Mouse (Mus musculus): ENCODE measurements around the gene Dock4. TPM values are rescaled to one million over a fixed set of nuclear protein-coding genes. Genes with fewer than 3 reads are reported as not detected.

The Dock4 gene
- polyA plus RNA-seq, 1 experiment from 2014 or later = 2.6 TPM

- Histone ChIP-seq H3K4me1 (no peaks in the 10 kb centered on the region), H3K4me2 (no peak overlapping the region), H3K27me3 (replicated peaks) (no peaks in the 10 kb centered on the region), H3K36me3 (no peaks in the 10 kb centered on the region), H3K9ac (no peak overlapping the region), H3K9me3 (replicated peaks) (no peaks in the 10 kb centered on the region), H3K4me3 (no peak overlapping the region), H3K27ac (no peak overlapping the region)
- no peak for ATAC-seq
- WGBS (ENCODE audit: insufficient replicate concordance) = 34% methylated on average over 2 of the region's 2 CpGs
Measured at GRCm38 (mm10) chr12:40694082-40694721, 248.4 kb downstream of the Dock4 start.

GRCm38 (mm10) chr12:40698330-40698729, 252.6 kb downstream of the Dock4 start:
- Histone ChIP-seq H3K9me3 (replicated peaks) (no peaks in the 10 kb centered on the region), H3K9ac (no peak overlapping the region), H3K36me3 (no peaks in the 10 kb centered on the region), H3K27me3 (replicated peaks) (no peaks in the 10 kb centered on the region), H3K4me2 (no peak overlapping the region), H3K27ac (no peak overlapping the region), H3K4me3 (no peak overlapping the region), H3K4me1 (no peaks in the 10 kb centered on the region)
- ATAC-seq = no peak
- 76% methylated on average over 4 of the region's 4 CpGs for WGBS (ENCODE audit: insufficient replicate concordance)

GRCm38 (mm10) chr12:40702233-40702792, 256.6 kb downstream of the Dock4 start:
- Histone ChIP-seq H3K9me3 (replicated peaks) (no peaks in the 10 kb centered on the region), H3K27me3 (replicated peaks) (no peaks in the 10 kb centered on the region), H3K4me2 (no peak overlapping the region), H3K4me3 (no peak overlapping the region), H3K4me1 (no peaks in the 10 kb centered on the region), H3K36me3 (no peaks in the 10 kb centered on the region), H3K27ac (no peak overlapping the region), H3K9ac (no peak overlapping the region)
- no peak for ATAC-seq
- 50% methylated on average over 5 of the region's 5 CpGs for whole genome bisulfite sequencing (ENCODE audit: insufficient replicate concordance)

DNA sequence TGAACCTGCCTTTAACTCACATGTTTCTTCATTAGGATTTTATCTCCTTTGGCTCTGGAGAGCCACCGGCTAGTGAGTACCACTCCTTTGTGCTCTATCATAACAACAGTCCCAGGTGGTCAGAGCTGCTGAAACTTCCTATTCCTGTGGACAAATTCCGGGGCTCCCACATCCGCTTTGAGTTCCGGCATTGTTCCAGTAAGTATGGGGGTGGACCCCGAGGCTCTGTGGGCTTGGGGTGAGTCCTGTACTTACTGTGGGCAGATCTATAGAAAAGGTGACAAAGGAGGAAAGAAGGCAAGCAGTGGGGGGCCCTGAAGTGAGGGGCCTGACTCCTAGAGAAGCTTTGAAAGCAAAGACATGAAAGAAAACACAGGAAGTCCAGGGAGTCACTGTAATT, 258.5 kb downstream of the Dock4 start:
- Histone ChIP-seq H3K9me3 (replicated peaks) (no peaks in the 10 kb centered on the region), H3K4me1 (no peaks in the 10 kb centered on the region), H3K4me2 (no peak overlapping the region), H3K4me3 (no peak overlapping the region), H3K27me3 (replicated peaks) (no peaks in the 10 kb centered on the region), H3K9ac (no peak overlapping the region), H3K36me3 (no peaks in the 10 kb centered on the region), H3K27ac (no peak overlapping the region)
- 25% methylated on average over 5 of the region's 5 CpGs for WGBS (ENCODE audit: insufficient replicate concordance)
- no peak for ATAC-seq

- H3K4me3 ChIP-seq = no peak overlapping the region
- H3K9ac ChIP-seq = no peak overlapping the region
- no peaks in the 10 kb centered on the region for H3K36me3 ChIP-seq
- H3K4me1 ChIP-seq = no peaks in the 10 kb centered on the region
- ATAC-seq = no peak
- no peaks in the 10 kb centered on the region for H3K9me3 ChIP-seq (replicated peaks)
- H3K27ac ChIP-seq = no peak overlapping the region
- WGBS (ENCODE audit: insufficient replicate concordance) = 69% methylated on average over 1 of the region's 1 CpGs
- no peaks in the 10 kb centered on the region for H3K27me3 ChIP-seq (replicated peaks)
- H3K4me2 ChIP-seq = no peak overlapping the region
Measured at GRCm38 (mm10) chr12:40707108-40707507, 261.4 kb downstream of the Dock4 start.

GRCm38 (mm10) chr12:40709094-40709493, 263.3 kb downstream of the Dock4 start:
- H3K27me3 ChIP-seq (replicated peaks) = no peaks in the 10 kb centered on the region
- 30% methylated on average over 2 of the region's 2 CpGs for WGBS (ENCODE audit: insufficient replicate concordance)
- ATAC-seq = no peak
- no peak overlapping the region for H3K4me2 ChIP-seq
- no peak overlapping the region for H3K9ac ChIP-seq
- no peak overlapping the region for H3K4me3 ChIP-seq
- no peaks in the 10 kb centered on the region for H3K36me3 ChIP-seq
- H3K4me1 ChIP-seq = no peaks in the 10 kb centered on the region
- no peak overlapping the region for H3K27ac ChIP-seq
- H3K9me3 ChIP-seq (replicated peaks) = no peaks in the 10 kb centered on the region

DNA sequence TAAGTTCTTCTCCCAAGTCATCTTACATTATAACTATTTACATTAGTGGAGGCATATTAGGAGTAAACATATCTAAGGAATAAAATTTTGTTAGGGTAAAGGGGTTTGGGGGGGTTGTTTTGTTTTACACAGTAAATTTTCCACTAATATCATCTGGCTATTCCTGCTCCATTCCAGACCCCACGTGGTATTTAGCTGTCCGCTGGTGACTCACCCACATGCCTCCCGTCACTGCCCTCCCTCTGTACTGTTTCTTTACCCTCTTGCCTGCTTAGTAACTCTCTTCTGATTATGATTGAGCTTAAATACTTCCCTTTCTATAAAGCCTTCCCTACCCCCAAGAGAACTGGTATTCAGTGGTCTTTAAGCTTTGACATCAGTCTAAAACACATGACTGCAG, 266.5 kb downstream of the Dock4 start:
- no peak overlapping the region for H3K27ac ChIP-seq
- no peak overlapping the region for H3K4me3 ChIP-seq
- H3K36me3 ChIP-seq = no peaks in the 10 kb centered on the region
- no peak overlapping the region for H3K9ac ChIP-seq
- 66% methylated on average over 3 of the region's 3 CpGs for WGBS (ENCODE audit: insufficient replicate concordance)
- no peaks in the 10 kb centered on the region for H3K4me1 ChIP-seq
- H3K4me2 ChIP-seq = no peak overlapping the region
- no peaks in the 10 kb centered on the region for H3K9me3 ChIP-seq (replicated peaks)
- no peak for ATAC-seq
- H3K27me3 ChIP-seq (replicated peaks) = no peaks in the 10 kb centered on the region

- H3K27ac ChIP-seq = no peak overlapping the region
- H3K9me3 ChIP-seq (replicated peaks) = no peaks in the 10 kb centered on the region
- H3K27me3 ChIP-seq (replicated peaks) = no peaks in the 10 kb centered on the region
- no peaks in the 10 kb centered on the region for H3K4me1 ChIP-seq
- H3K4me2 ChIP-seq = no peak overlapping the region
- H3K4me3 ChIP-seq = no peak overlapping the region
- H3K36me3 ChIP-seq = no peaks in the 10 kb centered on the region
- ATAC-seq = no peak
- H3K9ac ChIP-seq = no peak overlapping the region
- 48% methylated on average over 5 of the region's 5 CpGs for WGBS (ENCODE audit: insufficient replicate concordance)
Measured at GRCm38 (mm10) chr12:40714288-40714687, 268.5 kb downstream of the Dock4 start.

DNA sequence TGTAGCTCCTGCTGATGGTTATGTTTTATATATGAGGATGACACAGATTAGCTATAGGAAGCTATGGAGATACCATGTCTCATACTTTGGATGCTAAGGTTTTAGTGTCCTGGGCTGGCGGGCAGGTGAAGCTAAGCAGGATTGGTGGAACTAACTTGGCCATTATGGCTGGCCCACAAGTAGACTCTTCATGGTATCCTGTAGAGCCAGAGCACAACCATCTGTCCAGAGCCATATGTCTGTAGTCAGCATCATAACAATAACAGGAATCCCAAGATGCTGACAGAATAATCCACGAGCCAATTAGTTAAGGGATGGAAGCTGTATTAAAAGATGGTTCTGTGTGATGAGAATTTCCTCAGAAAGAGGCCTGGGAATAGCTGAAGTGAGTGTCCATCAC, 269.4 kb downstream of the Dock4 start:
- no peaks in the 10 kb centered on the region for H3K27me3 ChIP-seq (replicated peaks)
- no peaks in the 10 kb centered on the region for H3K9me3 ChIP-seq (replicated peaks)
- H3K4me2 ChIP-seq = no peak overlapping the region
- 51% methylated on average over 2 of the region's 2 CpGs for WGBS (ENCODE audit: insufficient replicate concordance)
- no peak overlapping the region for H3K9ac ChIP-seq
- H3K36me3 ChIP-seq = no peaks in the 10 kb centered on the region
- H3K4me3 ChIP-seq = no peak overlapping the region
- ATAC-seq = no peak
- no peaks in the 10 kb centered on the region for H3K4me1 ChIP-seq
- H3K27ac ChIP-seq = no peak overlapping the region

DNA sequence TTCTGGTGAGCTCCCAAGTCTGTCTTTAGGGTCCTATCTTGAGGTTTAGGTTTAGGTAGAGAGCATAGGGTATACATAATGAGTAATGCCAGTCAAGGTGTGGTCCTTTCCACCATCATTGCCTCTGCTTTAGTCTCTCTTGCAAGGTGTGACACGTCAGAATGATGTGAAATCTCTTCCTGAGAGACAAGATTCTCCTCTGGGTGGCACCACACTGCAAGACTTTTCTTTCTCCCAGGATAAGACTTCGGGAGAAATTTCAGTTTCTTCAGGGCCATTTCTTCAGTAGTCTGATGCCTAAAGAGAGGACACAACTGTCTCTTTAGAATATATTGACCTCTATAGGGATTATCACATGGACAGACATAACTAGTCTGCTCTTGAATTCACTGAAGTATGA, 282.6 kb downstream of the Dock4 start:
- 43% methylated on average over 2 of the region's 2 CpGs for WGBS (ENCODE audit: insufficient replicate concordance)
- no peak for ATAC-seq

DNA sequence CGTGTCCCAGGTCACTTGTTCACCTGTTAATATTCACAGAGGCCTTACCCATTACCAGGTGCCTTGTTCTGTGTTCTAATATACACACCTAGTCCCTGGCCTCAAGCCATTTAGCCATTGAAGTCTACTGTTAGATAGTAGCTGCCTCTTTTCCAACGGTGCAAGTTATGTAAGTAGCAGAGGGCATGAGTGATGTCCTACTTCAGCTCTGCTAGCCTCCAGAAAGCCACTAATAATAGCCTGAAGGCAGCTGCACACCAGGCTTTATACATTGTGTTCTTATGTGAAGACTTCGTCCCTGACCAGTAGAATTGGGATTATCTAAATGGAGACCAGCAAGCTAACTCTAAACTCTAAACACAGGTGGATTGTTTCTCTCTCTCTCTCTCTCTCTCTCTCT, 285.0 kb downstream of the Dock4 start:
- H3K4me3 ChIP-seq = no peak overlapping the region
- no peaks in the 10 kb centered on the region for H3K4me1 ChIP-seq
- no peak overlapping the region for H3K27ac ChIP-seq
- WGBS (ENCODE audit: insufficient replicate concordance) = 59% methylated on average over 3 of the region's 3 CpGs
- H3K9me3 ChIP-seq (replicated peaks) = no peaks in the 10 kb centered on the region
- H3K36me3 ChIP-seq = no peaks in the 10 kb centered on the region
- H3K27me3 ChIP-seq (replicated peaks) = no peaks in the 10 kb centered on the region
- no peak overlapping the region for H3K9ac ChIP-seq
- H3K4me2 ChIP-seq = no peak overlapping the region
- no peak for ATAC-seq

More for the DNA sequence above, 282.6 kb downstream of the Dock4 start:
- H3K36me3 ChIP-seq = no peaks in the 10 kb centered on the region
- H3K27me3 ChIP-seq (replicated peaks) = no peaks in the 10 kb centered on the region
- H3K27ac ChIP-seq = no peak overlapping the region
- no peak overlapping the region for H3K4me3 ChIP-seq
- no peak overlapping the region for H3K4me2 ChIP-seq
- no peak overlapping the region for H3K9ac ChIP-seq
- H3K9me3 ChIP-seq (replicated peaks) = no peaks in the 10 kb centered on the region
- H3K4me1 ChIP-seq = no peaks in the 10 kb centered on the region

DNA sequence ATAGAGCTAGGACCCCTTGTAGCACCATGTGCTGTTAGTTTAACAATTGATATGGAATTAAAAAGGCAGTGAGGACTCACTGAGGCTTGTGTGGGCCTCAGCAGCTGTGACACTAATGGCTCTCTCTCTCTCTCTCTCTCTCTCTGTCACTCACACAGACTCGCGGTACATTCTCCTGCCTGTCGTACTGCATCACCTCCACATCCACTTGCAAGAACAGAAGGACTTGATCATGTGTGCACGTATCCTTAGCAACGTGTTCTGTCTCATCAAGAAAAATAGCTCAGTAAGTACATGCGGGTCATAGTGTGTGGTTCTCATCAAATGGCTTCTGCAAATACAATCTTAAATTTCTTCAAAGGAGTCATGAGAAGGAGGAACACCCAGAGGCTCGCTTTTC, 299.7 kb downstream of the Dock4 start:
- WGBS (ENCODE audit: insufficient replicate concordance) = 74% methylated on average over 7 of the region's 7 CpGs
- H3K9ac ChIP-seq = no peak overlapping the region
- H3K9me3 ChIP-seq (replicated peaks) = no peaks in the 10 kb centered on the region
- H3K36me3 ChIP-seq = no peaks in the 10 kb centered on the region
- no peak for ATAC-seq
- H3K4me1 ChIP-seq = no peaks in the 10 kb centered on the region
- H3K27me3 ChIP-seq (replicated peaks) = no peaks in the 10 kb centered on the region
- H3K27ac ChIP-seq = no peak overlapping the region
- H3K4me3 ChIP-seq = no peak overlapping the region
- H3K4me2 ChIP-seq = no peak overlapping the region

- WGBS (ENCODE audit: insufficient replicate concordance) = 69% methylated on average over 3 of the region's 3 CpGs
- no peaks in the 10 kb centered on the region for H3K27me3 ChIP-seq (replicated peaks)
- H3K36me3 ChIP-seq = no peaks in the 10 kb centered on the region
- no peaks in the 10 kb centered on the region for H3K9me3 ChIP-seq (replicated peaks)
- no peak overlapping the region for H3K9ac ChIP-seq
- no peak overlapping the region for H3K27ac ChIP-seq
- no peak overlapping the region for H3K4me3 ChIP-seq
- H3K4me1 ChIP-seq = no peaks in the 10 kb centered on the region
- no peak overlapping the region for H3K4me2 ChIP-seq
- ATAC-seq = no peak
Measured at GRCm38 (mm10) chr12:40746081-40746480, 300.3 kb downstream of the Dock4 start.
